Mouse (Mus musculus): Measurements from ENCODE around the gene Actr5.

DNA sequence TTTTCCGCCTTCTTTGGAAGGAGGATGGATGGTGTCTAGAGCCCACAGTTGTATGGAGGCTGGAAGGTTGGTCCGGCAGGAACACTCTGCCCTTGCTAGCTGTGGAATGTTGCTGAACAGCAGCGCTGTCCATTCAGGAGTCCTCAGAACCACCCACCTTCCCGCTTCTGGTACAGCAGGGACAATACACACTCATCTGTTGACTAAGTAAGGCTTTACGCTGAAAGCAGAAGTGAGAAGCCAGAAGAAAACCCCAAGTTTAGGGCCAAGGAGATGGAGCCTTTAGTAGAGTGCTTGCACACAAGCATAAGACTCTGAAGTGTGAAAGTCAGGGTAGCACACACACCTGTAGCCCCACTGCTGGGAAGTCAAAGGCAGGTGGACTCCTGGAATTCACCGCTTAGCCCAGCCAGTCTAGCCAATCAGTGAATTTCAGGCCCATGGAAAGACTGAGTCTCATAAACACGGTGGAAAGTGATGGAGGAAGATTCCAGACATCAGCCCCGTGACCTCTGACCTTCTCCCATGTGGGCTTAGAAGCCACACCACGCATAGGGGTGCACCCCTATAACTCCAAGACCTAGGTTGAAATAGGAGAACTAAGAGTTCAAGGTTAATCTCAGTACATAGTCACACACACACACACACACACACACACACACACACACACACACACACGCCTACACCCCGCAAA lies 57.8 kb downstream of the Actr5 start:
- TF ChIP-seq CTCF (IDR thresholded peaks at IDR 0.05; ENCODE audit: low read depth, low read length) (no peak), POLR2A (IDR thresholded peaks at IDR 0.05; ENCODE audit: borderline replicate concordance, low read depth, low read length) (no peak)
